Mouse (Mus musculus) heart, embryonic 11.5 days (tissue): ENCODE data around the gene Mbtps1. TPM values are rescaled to one million over a fixed set of nuclear protein-coding genes. Genes with fewer than 3 reads are reported as not detected.

ENCODE experiments used
- ATAC-seq: fragments of 200-750 bp; cut with Nextera tagmentation; replicated peaks from 2 replicates; pipeline ENCODE4 v1.8.0; 2017; ENCODE audit warnings: moderate library complexity; ENCODE audit not compliant: insufficient number of reproducible peaks, low FRiP score, low TSS enrichment
- H3K27ac ChIP-seq: fragments of 300-500 bp; sonication (generic); 2 replicates; pipeline ENCODE4 v1.5.1; 2014; ENCODE audit warnings: mild to moderate bottlenecking, low read depth, low read length
- H3K27me3 ChIP-seq: fragments of 300-500 bp; sonication (generic); 2 replicates; pipeline ENCODE4 v1.6.1; 2014; ENCODE audit warnings: mild to moderate bottlenecking, low read length, mixed read lengths; ENCODE audit not compliant: control insufficient read depth, insufficient read depth
- H3K36me3 ChIP-seq: fragments of 300-500 bp; sonication (generic); 2 replicates; pipeline ENCODE4 v1.6.1; 2014; ENCODE audit warnings: mild to moderate bottlenecking, low read length, moderate library complexity, mixed read lengths; ENCODE audit not compliant: control insufficient read depth, insufficient read depth
- H3K4me1 ChIP-seq: fragments of 300-500 bp; sonication (generic); 2 replicates; pipeline ENCODE4 v1.6.1; 2014; ENCODE audit warnings: low read length; ENCODE audit not compliant: control insufficient read depth, insufficient read depth
- H3K4me2 ChIP-seq: fragments of 300-500 bp; sonication (generic); 2 replicates; pipeline ENCODE4 v1.6.1; 2014; ENCODE audit warnings: mild to moderate bottlenecking, moderate library complexity
- H3K4me3 ChIP-seq: fragments of 300-500 bp; sonication (generic); 2 replicates; pipeline ENCODE4 v1.5.1; 2014; ENCODE audit warnings: low read depth, low read length
- H3K9ac ChIP-seq: fragments of 300-500 bp; sonication (generic); 2 replicates; pipeline ENCODE4 v1.6.1; 2014; ENCODE audit warnings: mild to moderate bottlenecking, low read depth, low read length, moderate library complexity
- H3K9me3 ChIP-seq: fragments of 300-500 bp; sonication (generic); replicated peaks from 2 replicates; pipeline ENCODE4 v1.6.1; 2016; ENCODE audit warnings: low read length; ENCODE audit not compliant: control insufficient read depth
- WGBS: fragments of 180-500 bp; shearing (Covaris S2); extraction: QIAGEN DNeasy Blood & Tissue Kit; methylation state at CpG from one replicate; pipeline ENCODE4 v1.1.7; 2014; ENCODE audit not compliant: insufficient replicate concordance; 5-methylcytosine and 5-hydroxymethylcytosine counted together
- polyA plus RNA-seq: library from polyadenylated mRNA; unstranded; fragments of >200 nt; fragmentation: Nextera tagmentation; extraction: Ambion mirVana; gene quantifications from 2 replicates; pipeline ENCODE4 v1.2.1, GENCODE M21; 2014

Mbtps1 gene
- 63.6 and 80.5 TPM in 2 replicates for polyA plus RNA-seq

- H3K9ac ChIP-seq = peak within 1 kb of the TSS; percentile 93
- no peaks in the 10 kb centered on the region for H3K27me3 ChIP-seq
- H3K4me2 ChIP-seq = peak within 1 kb of the TSS; percentile 88
- peaks cover 7% of the 10 kb centered on the region for H3K36me3 ChIP-seq
- peak within 1 kb of the TSS; percentile 88 for H3K4me3 ChIP-seq
- WGBS = 8% methylated on average over 48 of the region's 63 CpGs
- peaks cover 21% of the 10 kb centered on the region for H3K4me1 ChIP-seq
- peak within 1 kb of the TSS; percentile 86 for H3K27ac ChIP-seq
- peak; percentile 97 for ATAC-seq
- H3K9me3 ChIP-seq = no peaks in the 10 kb centered on the region
These were observed at the start of gene Mbtps1 for GRCm38 (mm10) chr8:119558603-119559401. Mbtps1 (minus strand) TSS chr8:119558735.

- no peak overlapping the region for H3K4me3 ChIP-seq
- WGBS = 72% methylated on average over 2 of the region's 2 CpGs
- H3K4me2 ChIP-seq = no peak overlapping the region
- no peak overlapping the region for H3K27ac ChIP-seq
- peaks cover 2% of the 10 kb centered on the region; the same call in 1 of the 2 replicates for H3K9me3 ChIP-seq
- H3K9ac ChIP-seq = no peak overlapping the region
- ATAC-seq = no peak
- no peaks in the 10 kb centered on the region for H3K27me3 ChIP-seq
- H3K4me1 ChIP-seq = peaks cover 8% of the 10 kb centered on the region
- H3K36me3 ChIP-seq = peaks cover 8% of the 10 kb centered on the region
These were observed 47.7 kb upstream of the Mbtps1 start for GRCm38 (mm10) chr8:119606224-119606623.

- WGBS = 1% methylated on average over 23 of the region's 23 CpGs
- H3K36me3 ChIP-seq = peaks cover 19% of the 10 kb centered on the region
- no peaks in the 10 kb centered on the region for H3K27me3 ChIP-seq
- peak; percentile 61 for ATAC-seq
- peak within 1 kb of the TSS; percentile 82 for H3K9ac ChIP-seq
- peaks cover 2% of the 10 kb centered on the region; the same call in 1 of the 2 replicates for H3K9me3 ChIP-seq
- H3K27ac ChIP-seq = no peak within 1 kb of the TSS
- H3K4me2 ChIP-seq = peak within 1 kb of the TSS; percentile 74
- H3K4me1 ChIP-seq = peaks cover 8% of the 10 kb centered on the region
- peak within 1 kb of the TSS; percentile 75 for H3K4me3 ChIP-seq
These were observed 46.5 kb upstream of the Mbtps1 start, which contains the start of gene Taf1c for GRCm38 (mm10) chr8:119604996-119605395. Taf1c (minus strand) TSS chr8:119605222.

GRCm38 (mm10) chr8:119604398-119604803, 45.9 kb upstream of the Mbtps1 start:
- Histone ChIP-seq H3K4me2 (peak overlapping the region; percentile 74), H3K27me3 (no peaks in the 10 kb centered on the region), H3K4me1 (peaks cover 8% of the 10 kb centered on the region), H3K9ac (peak overlapping the region; percentile 82), H3K27ac (no peak overlapping the region), H3K36me3 (peaks cover 21% of the 10 kb centered on the region), H3K9me3 (peaks cover under 1% of the 10 kb centered on the region; the same call in 1 of the 2 replicates), H3K4me3 (peak overlapping the region; percentile 75)
- ATAC-seq = no peak
- 22% methylated on average over 12 of the region's 12 CpGs for WGBS

- WGBS = 93% methylated on average over 4 of the region's 4 CpGs
- Histone ChIP-seq H3K36me3 (peaks cover 26% of the 10 kb centered on the region), H3K27me3 (no peaks in the 10 kb centered on the region), H3K27ac (no peak overlapping the region), H3K9me3 (no peaks in the 10 kb centered on the region), H3K9ac (0 out of 2 replicates have a peak overlapping the region, but pooled peaks have one; percentile 82), H3K4me1 (peaks cover 8% of the 10 kb centered on the region), H3K4me3 (peak overlapping the region; percentile 75; the same call in 1 of the 2 replicates), H3K4me2 (peak overlapping the region; percentile 74)
- ATAC-seq = no peak; the same call in 1 of the 2 replicates
These were observed 45.2 kb upstream of the Mbtps1 start for GRCm38 (mm10) chr8:119603771-119604170.

- Histone ChIP-seq H3K27ac (no peak overlapping the region), H3K27me3 (peaks cover 5% of the 10 kb centered on the region), H3K9me3 (no peaks in the 10 kb centered on the region), H3K9ac (no peak overlapping the region), H3K4me3 (no peak overlapping the region), H3K36me3 (no peaks in the 10 kb centered on the region), H3K4me1 (peaks cover 10% of the 10 kb centered on the region), H3K4me2 (no peak overlapping the region)
- no peak for ATAC-seq
- 91% methylated on average over 7 of the region's 7 CpGs for WGBS
These were observed 32.9 kb upstream of the Mbtps1 start for GRCm38 (mm10) chr8:119591456-119591855.

GRCm38 (mm10) chr8:119590348-119590747, 31.8 kb upstream of the Mbtps1 start:
- no peaks in the 10 kb centered on the region for H3K9me3 ChIP-seq
- peaks cover 12% of the 10 kb centered on the region for H3K4me1 ChIP-seq
- no peak for ATAC-seq
- WGBS = 58% methylated on average over 14 of the region's 14 CpGs
- H3K36me3 ChIP-seq = no peaks in the 10 kb centered on the region
- peaks cover 5% of the 10 kb centered on the region for H3K27me3 ChIP-seq
- no peak overlapping the region for H3K27ac ChIP-seq
- H3K4me2 ChIP-seq = no peak overlapping the region
- no peak overlapping the region for H3K9ac ChIP-seq
- no peak overlapping the region for H3K4me3 ChIP-seq

- WGBS = 14% methylated on average over 10 of the region's 10 CpGs
- Histone ChIP-seq H3K27me3 (peaks cover 5% of the 10 kb centered on the region), H3K36me3 (no peaks in the 10 kb centered on the region), H3K9me3 (no peaks in the 10 kb centered on the region), H3K27ac (peak overlapping the region; percentile 70; the same call in 1 of the 2 replicates), H3K4me2 (peak overlapping the region; percentile 32), H3K4me1 (peaks cover 10% of the 10 kb centered on the region), H3K9ac (0 out of 2 replicates have a peak overlapping the region, but pooled peaks have one; percentile 3), H3K4me3 (no peak overlapping the region)
- ATAC-seq = 0 out of 2 replicates have a peak, but pooled peaks have one; percentile 56
These were observed 30.3 kb upstream of the Mbtps1 start for GRCm38 (mm10) chr8:119588844-119589243.
